Mouse (Mus musculus): ENCODE results near the gene Gtdc1. TPM values are rescaled to one million over a fixed set of nuclear protein-coding genes. Genes with fewer than 3 reads are reported as not detected.

Gtdc1 gene
- polyA plus RNA-seq, 1 experiment from 2014 or later, result 13.0 TPM

DNA sequence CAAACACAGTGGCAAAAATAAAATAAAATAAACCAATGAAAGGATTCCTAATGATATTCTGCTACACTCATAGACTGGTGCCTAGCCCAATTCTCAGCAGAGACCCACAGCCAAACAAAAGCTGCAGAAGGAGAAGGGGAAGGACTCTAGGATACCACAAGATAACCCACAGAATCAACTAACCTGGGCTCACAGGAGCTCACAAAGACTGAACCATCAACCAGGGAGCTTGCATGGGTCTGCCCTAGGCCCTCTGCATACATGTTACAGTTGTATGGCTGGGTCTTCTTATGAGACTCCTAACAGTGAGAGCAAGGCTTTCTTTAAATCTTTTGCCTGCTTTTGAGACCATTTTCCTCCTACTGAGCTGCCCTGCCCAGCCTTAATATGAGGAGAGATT is 2.8 kb downstream of the Gtdc1 start:
- Histone ChIP-seq H3K9ac (ENCODE audit: low read length) (no peak overlapping the region), H3K36me3 (ENCODE audit: control insufficient read depth, insufficient read depth, low read length) (no peaks in the 10 kb centered on the region), H3K27me3 (ENCODE audit: control insufficient read depth, insufficient read depth, low read length) (no peaks in the 10 kb centered on the region), H3K4me3 (ENCODE audit: control insufficient read depth in 1 of 2, insufficient read depth in 1 of 2, low read depth in 1 of 2, low read length in 2 of 2) (no peak overlapping the region), H3K4me2 (ENCODE audit: low read length) (no peak overlapping the region), H3K4me1 (ENCODE audit: control insufficient read depth in 2 of 2, insufficient read depth in 2 of 2, low read length in 2 of 2) (peaks cover 0 to 7% of the 10 kb centered on the region in 2 experiments; a peak in 1 of 4 replicates), H3K9me3 (ENCODE audit: control insufficient read depth, low read length) (no peaks in the 10 kb centered on the region), H3K27ac (replicated peaks in 1 of 2; ENCODE audit: control insufficient read depth in 1 of 2, insufficient read depth in 1 of 2, low read depth in 2 of 2, low read length in 2 of 2) (no peak overlapping the region)
- ATAC-seq (ENCODE audit: insufficient number of reproducible peaks, insufficient read depth, low FRiP score, low read depth), result no peak

DNA sequence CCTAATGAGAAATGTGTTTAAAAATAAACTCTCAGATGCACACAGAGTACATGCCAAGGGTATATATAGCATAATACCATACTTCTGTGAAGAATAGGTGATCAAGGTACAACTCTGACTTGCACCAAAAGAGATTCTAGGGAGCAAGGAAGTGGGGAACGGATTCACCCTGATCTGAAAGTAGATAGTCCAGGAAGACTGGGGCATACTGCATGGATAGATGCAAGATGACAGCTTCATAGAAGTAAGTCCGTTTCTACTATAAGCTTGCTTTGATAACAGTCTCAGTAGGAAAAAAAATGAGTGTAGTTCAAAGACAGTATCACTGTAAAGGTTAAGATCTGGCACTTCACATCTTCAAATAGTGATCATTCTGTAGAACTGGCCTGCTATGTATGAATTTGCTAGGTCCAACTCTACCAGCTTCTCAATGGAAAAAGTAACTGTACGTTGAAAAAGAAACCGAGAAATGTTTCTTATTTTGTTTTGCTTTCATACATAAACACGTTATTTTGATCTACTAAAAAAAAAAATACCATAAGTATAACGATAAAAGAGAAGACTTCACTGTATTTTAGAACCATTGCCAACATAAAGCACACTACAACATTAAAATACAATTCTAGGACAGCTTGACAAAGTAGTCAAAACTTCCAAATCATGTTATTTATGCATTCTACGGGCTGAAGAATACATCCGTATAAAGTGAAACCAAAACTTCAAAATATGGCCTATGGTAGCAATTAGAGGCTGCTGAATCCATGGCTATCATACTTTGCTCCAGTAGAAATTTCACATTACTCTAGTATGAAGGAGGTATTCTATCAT is 4.2 kb downstream of the Gtdc1 start:
- WGBS, result 86% methylated on average over 8 of the region's 8 CpGs

DNA sequence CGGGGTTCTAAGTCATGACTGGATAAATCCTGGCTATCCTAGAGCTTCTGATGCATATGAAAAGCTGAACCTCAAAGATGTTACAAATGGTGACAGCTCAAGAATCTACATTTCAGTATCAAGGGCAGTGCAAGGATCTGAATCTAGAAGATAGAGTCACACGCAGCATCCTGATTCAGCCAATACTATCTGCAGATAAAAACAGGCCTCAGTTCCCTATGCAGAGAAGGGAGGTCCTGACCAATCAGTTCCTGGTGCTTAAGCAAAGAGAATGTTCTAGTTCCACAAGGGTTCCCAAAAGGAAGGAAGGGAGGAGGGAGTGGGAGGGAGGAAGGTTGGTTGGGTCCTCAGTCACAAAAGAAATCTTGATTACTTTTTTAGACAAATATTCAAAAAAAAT is 5.0 kb downstream of the Gtdc1 start:
- no peaks in the 10 kb centered on the region for H3K27me3 ChIP-seq (ENCODE audit: control insufficient read depth, insufficient read depth, low read length)
- no peak overlapping the region for H3K9ac ChIP-seq (ENCODE audit: low read length)
- H3K27ac ChIP-seq (replicated peaks in 1 of 2; ENCODE audit: control insufficient read depth in 1 of 2, insufficient read depth in 1 of 2, low read depth in 2 of 2, low read length in 2 of 2), result no peak overlapping the region
- H3K4me2 ChIP-seq (ENCODE audit: low read length), result no peak overlapping the region
- no peak for ATAC-seq (ENCODE audit: insufficient number of reproducible peaks, insufficient read depth, low FRiP score, low read depth)
- no peaks in the 10 kb centered on the region for H3K36me3 ChIP-seq (ENCODE audit: control insufficient read depth, insufficient read depth, low read length)
- no peaks in the 10 kb centered on the region for H3K9me3 ChIP-seq (ENCODE audit: control insufficient read depth, low read length)
- WGBS, result 73% methylated on average over 2 of the region's 2 CpGs
- H3K4me1 ChIP-seq (ENCODE audit: control insufficient read depth in 2 of 2, insufficient read depth in 2 of 2, low read length in 2 of 2), result peaks cover 0 to 7% of the 10 kb centered on the region in 2 experiments; a peak in 1 of 4 replicates
- H3K4me3 ChIP-seq (ENCODE audit: control insufficient read depth in 1 of 2, insufficient read depth in 1 of 2, low read depth in 1 of 2, low read length in 2 of 2), result no peak overlapping the region

More for the DNA sequence above, 4.2 kb downstream of the Gtdc1 start:
- H3K27me3 ChIP-seq (ENCODE audit: control insufficient read depth, insufficient read depth, low read length), result no peaks in the 10 kb centered on the region
- H3K9ac ChIP-seq (ENCODE audit: low read length), result no peak overlapping the region
- no peak for ATAC-seq (ENCODE audit: insufficient number of reproducible peaks, insufficient read depth, low FRiP score, low read depth)
- peaks cover 0 to 7% of the 10 kb centered on the region in 2 experiments; a peak in 1 of 4 replicates for H3K4me1 ChIP-seq (ENCODE audit: control insufficient read depth in 2 of 2, insufficient read depth in 2 of 2, low read length in 2 of 2)
- H3K9me3 ChIP-seq (ENCODE audit: control insufficient read depth, low read length), result no peaks in the 10 kb centered on the region
- H3K4me3 ChIP-seq (ENCODE audit: control insufficient read depth in 1 of 2, insufficient read depth in 1 of 2, low read depth in 1 of 2, low read length in 2 of 2), result no peak overlapping the region
- H3K27ac ChIP-seq (replicated peaks in 1 of 2; ENCODE audit: control insufficient read depth in 1 of 2, insufficient read depth in 1 of 2, low read depth in 2 of 2, low read length in 2 of 2), result no peak overlapping the region
- no peaks in the 10 kb centered on the region for H3K36me3 ChIP-seq (ENCODE audit: control insufficient read depth, insufficient read depth, low read length)
- H3K4me2 ChIP-seq (ENCODE audit: low read length), result no peak overlapping the region

DNA sequence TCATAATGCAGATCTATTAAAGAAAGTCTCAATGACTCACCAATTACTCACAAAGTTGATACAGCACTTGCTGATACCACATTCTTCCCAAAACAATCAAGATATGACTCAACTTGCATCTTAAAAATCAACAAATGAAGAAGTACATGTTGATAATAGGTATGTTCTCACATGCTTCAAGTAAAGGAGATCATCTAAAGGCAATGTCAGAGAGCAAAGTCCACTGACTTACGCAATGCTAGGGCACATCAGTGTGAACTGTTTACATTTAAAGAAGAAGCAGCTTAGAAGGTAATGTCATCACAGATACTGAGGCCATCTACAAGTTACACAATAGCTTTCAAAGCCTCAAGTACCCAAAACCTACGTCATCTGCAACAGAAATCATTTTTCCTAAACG is 7.0 kb downstream of the Gtdc1 start:
- Histone ChIP-seq H3K27me3 (ENCODE audit: control insufficient read depth, insufficient read depth, low read length) (no peaks in the 10 kb centered on the region), H3K4me3 (ENCODE audit: control insufficient read depth in 1 of 2, insufficient read depth in 1 of 2, low read depth in 1 of 2, low read length in 2 of 2) (no peak overlapping the region), H3K4me2 (ENCODE audit: low read length) (no peak overlapping the region), H3K36me3 (ENCODE audit: control insufficient read depth, insufficient read depth, low read length) (no peaks in the 10 kb centered on the region), H3K9me3 (ENCODE audit: control insufficient read depth, low read length) (no peaks in the 10 kb centered on the region), H3K9ac (ENCODE audit: low read length) (no peak overlapping the region), H3K4me1 (ENCODE audit: control insufficient read depth in 2 of 2, insufficient read depth in 2 of 2, low read length in 2 of 2) (peaks cover 0 to 4% of the 10 kb centered on the region in 2 experiments; a peak in 1 of 4 replicates), H3K27ac (replicated peaks in 1 of 2; ENCODE audit: control insufficient read depth in 1 of 2, insufficient read depth in 1 of 2, low read depth in 2 of 2, low read length in 2 of 2) (no peak overlapping the region)
- 65% methylated on average over 3 of the region's 3 CpGs for WGBS
- ATAC-seq (ENCODE audit: insufficient number of reproducible peaks, insufficient read depth, low FRiP score, low read depth), result no peak

DNA sequence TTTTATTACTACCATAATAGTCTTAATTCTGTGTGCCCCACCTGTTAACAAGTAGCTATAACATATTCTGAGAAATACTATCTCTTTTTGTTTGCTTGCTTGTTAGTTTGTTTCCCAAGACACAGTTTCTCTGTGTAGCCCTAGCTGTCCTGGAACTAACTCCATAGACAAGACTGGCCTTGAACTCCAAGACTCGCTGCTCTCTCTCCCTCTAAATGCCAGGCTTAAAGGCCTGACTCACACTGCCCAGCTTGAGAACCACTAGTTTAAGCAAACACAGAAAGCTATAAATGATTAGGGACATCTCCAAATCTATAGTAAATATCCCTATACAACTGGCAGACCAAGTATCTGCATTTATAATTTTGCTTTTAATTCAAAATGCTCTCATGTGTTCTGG is 8.1 kb downstream of the Gtdc1 start:
- WGBS, result 78% methylated on average over 1 of the region's 1 CpGs
- no peaks in the 10 kb centered on the region for H3K36me3 ChIP-seq (ENCODE audit: control insufficient read depth, insufficient read depth, low read length)
- H3K27me3 ChIP-seq (ENCODE audit: control insufficient read depth, insufficient read depth, low read length), result no peaks in the 10 kb centered on the region
- no peak for ATAC-seq (ENCODE audit: insufficient number of reproducible peaks, insufficient read depth, low FRiP score, low read depth)
- no peak overlapping the region for H3K4me2 ChIP-seq (ENCODE audit: low read length)
- H3K27ac ChIP-seq (replicated peaks in 1 of 2; ENCODE audit: control insufficient read depth in 1 of 2, insufficient read depth in 1 of 2, low read depth in 2 of 2, low read length in 2 of 2), result no peak overlapping the region
- peaks cover 0 to 3% of the 10 kb centered on the region in 2 experiments; a peak in 1 of 4 replicates for H3K4me1 ChIP-seq (ENCODE audit: control insufficient read depth in 2 of 2, insufficient read depth in 2 of 2, low read length in 2 of 2)
- H3K4me3 ChIP-seq (ENCODE audit: control insufficient read depth in 1 of 2, insufficient read depth in 1 of 2, low read depth in 1 of 2, low read length in 2 of 2), result no peak overlapping the region
- no peak overlapping the region for H3K9ac ChIP-seq (ENCODE audit: low read length)
- H3K9me3 ChIP-seq (ENCODE audit: control insufficient read depth, low read length), result no peaks in the 10 kb centered on the region

DNA sequence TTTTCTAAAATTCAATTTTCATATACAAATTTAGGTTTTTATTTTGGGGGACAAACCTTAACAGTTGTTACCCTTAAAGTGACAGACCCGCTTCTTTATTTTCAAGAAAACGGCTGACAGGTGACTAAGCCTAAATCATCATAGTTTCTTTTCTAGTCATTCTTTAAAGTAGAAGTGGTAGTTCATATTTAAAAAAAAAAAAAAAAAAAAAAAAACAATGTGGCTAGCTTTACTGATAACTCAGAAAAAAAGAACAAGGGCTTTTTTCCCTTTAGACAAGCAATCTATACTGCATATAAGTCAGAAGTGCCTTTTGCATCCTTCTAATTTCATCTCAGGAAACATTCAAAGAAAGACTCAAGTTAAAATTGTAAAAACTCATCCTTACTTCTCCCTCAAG is 8.7 kb downstream of the Gtdc1 start:
- H3K4me3 ChIP-seq (ENCODE audit: control insufficient read depth in 1 of 2, insufficient read depth in 1 of 2, low read depth in 1 of 2, low read length in 2 of 2), result no peak overlapping the region
- no peaks in the 10 kb centered on the region for H3K36me3 ChIP-seq (ENCODE audit: control insufficient read depth, insufficient read depth, low read length)
- no peak overlapping the region for H3K9ac ChIP-seq (ENCODE audit: low read length)
- peaks cover 0 to 3% of the 10 kb centered on the region in 2 experiments; a peak in 1 of 4 replicates for H3K4me1 ChIP-seq (ENCODE audit: control insufficient read depth in 2 of 2, insufficient read depth in 2 of 2, low read length in 2 of 2)
- no peaks in the 10 kb centered on the region for H3K9me3 ChIP-seq (ENCODE audit: control insufficient read depth, low read length)
- no peak for ATAC-seq (ENCODE audit: insufficient number of reproducible peaks, insufficient read depth, low FRiP score, low read depth)
- H3K4me2 ChIP-seq (ENCODE audit: low read length), result no peak overlapping the region
- no peak overlapping the region for H3K27ac ChIP-seq (replicated peaks in 1 of 2; ENCODE audit: control insufficient read depth in 1 of 2, insufficient read depth in 1 of 2, low read depth in 2 of 2, low read length in 2 of 2)
- 89% methylated on average over 2 of the region's 2 CpGs for WGBS
- no peaks in the 10 kb centered on the region for H3K27me3 ChIP-seq (ENCODE audit: control insufficient read depth, insufficient read depth, low read length)

DNA sequence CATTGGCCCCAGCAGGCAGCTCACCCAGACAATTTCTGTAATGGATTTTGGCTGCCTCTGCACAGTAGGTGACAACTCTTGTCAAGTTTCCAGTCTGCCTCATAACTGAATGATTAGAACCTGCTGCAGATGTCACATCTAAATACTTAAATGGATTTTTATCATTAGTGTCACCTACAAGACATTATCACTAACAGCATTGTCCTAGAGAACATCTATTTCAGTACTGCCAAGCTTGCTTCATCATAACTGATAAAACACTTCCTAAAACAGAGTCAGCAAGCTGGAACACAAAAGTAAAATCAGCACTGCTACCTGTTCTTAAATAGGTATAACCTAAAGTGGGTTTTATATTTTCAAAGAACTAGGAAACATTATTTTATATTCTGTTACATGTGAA is 11.2 kb downstream of the Gtdc1 start:
- ATAC-seq (ENCODE audit: insufficient number of reproducible peaks, insufficient read depth, low FRiP score, low read depth), result no peak
- no peak overlapping the region for H3K4me3 ChIP-seq (ENCODE audit: control insufficient read depth in 1 of 2, insufficient read depth in 1 of 2, low read depth in 1 of 2, low read length in 2 of 2)
- no peaks in the 10 kb centered on the region for H3K4me1 ChIP-seq (ENCODE audit: control insufficient read depth in 2 of 2, insufficient read depth in 2 of 2, low read length in 2 of 2)
- H3K4me2 ChIP-seq (ENCODE audit: low read length), result no peak overlapping the region
- H3K27me3 ChIP-seq (ENCODE audit: control insufficient read depth, insufficient read depth, low read length), result no peaks in the 10 kb centered on the region
- H3K27ac ChIP-seq (replicated peaks in 1 of 2; ENCODE audit: control insufficient read depth in 1 of 2, insufficient read depth in 1 of 2, low read depth in 2 of 2, low read length in 2 of 2), result no peak overlapping the region
- no peaks in the 10 kb centered on the region for H3K36me3 ChIP-seq (ENCODE audit: control insufficient read depth, insufficient read depth, low read length)
- no peak overlapping the region for H3K9ac ChIP-seq (ENCODE audit: low read length)
- H3K9me3 ChIP-seq (ENCODE audit: control insufficient read depth, low read length), result no peaks in the 10 kb centered on the region
